Mouse (Mus musculus) G1E (cell line): ENCODE measurements around the gene Pheta1.

Source experiments
- CTCF ChIP-seq: IDR thresholded peaks from 2 replicates; pipeline ENCODE4 v1.5.1; 2012; ENCODE audit warnings: low read depth, low read length, inconsistent platforms, mixed read lengths
- POLR2AphosphoS5 ChIP-seq: IDR thresholded peaks from 2 replicates; pipeline ENCODE4 v1.6.1; 2012; ENCODE audit warnings: low read depth, low read length, inconsistent platforms; ENCODE audit not compliant: insufficient replicate concordance

DNA sequence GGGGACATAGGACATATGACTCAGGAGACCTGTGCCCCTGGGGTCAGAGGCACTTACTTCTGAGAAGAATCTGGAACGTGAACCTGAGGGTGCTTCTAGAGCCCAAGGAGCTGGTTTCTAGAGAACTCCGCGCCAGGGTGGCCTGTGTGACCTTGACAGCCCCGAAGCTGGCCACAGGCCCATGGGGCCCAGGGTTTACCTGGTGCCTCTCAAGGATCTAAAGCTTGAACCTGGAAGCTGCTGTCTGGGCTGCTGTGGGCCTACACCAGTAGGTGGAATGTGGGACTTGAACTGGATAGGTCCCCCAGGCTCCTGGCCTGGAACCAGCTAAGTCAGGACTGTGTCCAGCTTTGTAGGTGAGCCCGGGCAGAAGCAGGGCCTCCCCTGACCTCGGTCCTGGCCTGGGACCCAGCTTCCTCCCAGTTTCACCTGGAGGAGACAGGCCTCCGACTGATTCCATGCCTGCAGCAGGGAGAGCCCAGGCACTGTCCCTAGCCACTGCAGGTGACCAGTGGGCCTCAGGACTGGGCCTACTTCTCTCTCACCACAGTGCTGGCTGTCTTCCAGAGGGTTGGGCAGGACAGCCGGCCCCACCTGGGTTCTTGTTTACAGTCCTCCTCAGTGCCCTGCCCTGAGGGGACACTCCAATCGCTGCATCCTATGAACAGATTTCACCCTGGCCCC lies 4.7 kb downstream of the Pheta1 start:
- TF ChIP-seq CTCF (no peak), POLR2AphosphoS5 (no peak)
